In the genomic region with DNA sequence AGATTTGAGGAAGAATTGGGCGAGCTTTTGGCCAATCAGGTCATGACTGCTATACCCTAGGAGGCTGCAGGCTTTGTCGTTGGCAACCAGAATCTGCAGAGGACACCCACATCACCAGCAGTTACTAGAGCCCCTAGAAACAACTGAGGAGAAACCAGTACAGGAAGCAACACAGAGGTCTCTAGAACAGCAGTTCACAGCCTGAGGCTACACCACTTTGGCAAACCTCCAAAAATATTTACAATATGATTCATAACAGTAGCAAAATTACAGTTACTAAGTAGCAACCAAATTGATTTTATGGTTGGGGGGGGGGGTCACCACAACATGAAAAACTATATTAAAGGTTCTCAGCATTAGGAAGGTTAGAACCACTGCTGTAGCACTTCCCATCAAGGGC, we compare ENCODE assay signal across 15 mouse cellular contexts. TPM values are rescaled to one million over a fixed set of nuclear protein-coding genes. Genes with fewer than 3 reads are reported as not detected.
"Had no signal": no experiment of that assay in that cellular context is flagged by ENCODE, and none has a peak within 500 bp of the region (broad histone marks: within the 10 kb centered on the region; RNA-seq: fewer than 3 reads in every experiment).

No protein-coding gene starts in this region.

- H3K4me3 ChIP-seq: left cerebral cortex, adult 2 months; liver, embryonic 13.5 days; lung, embryonic 15.5 days; neural tube, embryonic 12.5 days; stomach, embryonic 15.5 days had no signal

- H3K4me2 ChIP-seq: liver, embryonic 13.5 days; lung, embryonic 15.5 days; neural tube, embryonic 12.5 days; stomach, embryonic 15.5 days had no signal

- H3K27me3 ChIP-seq: liver, embryonic 13.5 days; lung, embryonic 15.5 days; neural tube, embryonic 12.5 days; stomach, embryonic 15.5 days had no signal

- H3K9me3 ChIP-seq: liver, embryonic 13.5 days; lung, embryonic 15.5 days; neural tube, embryonic 12.5 days; stomach, embryonic 15.5 days had no signal

- DNase-seq: kidney, adult 11 months; kidney, postnatal 25 days; liver; liver, embryonic 13.5 days; liver, postnatal 0 days; midbrain, embryonic 14.5 days; right cerebral cortex, postnatal 14 days; thymus, adult 2 months; thymus, postnatal 36 days had no signal

- H3K27ac ChIP-seq: left cerebral cortex, adult 2 months; liver, embryonic 13.5 days; lung, embryonic 15.5 days; neural tube, embryonic 12.5 days; stomach, embryonic 15.5 days had no signal

- ATAC-seq: liver, postnatal 0 days had no signal

- H3K9ac ChIP-seq: liver, embryonic 13.5 days; liver, postnatal 0 days; lung, embryonic 15.5 days; neural tube, embryonic 12.5 days; stomach, embryonic 15.5 days had no signal

- H3K4me1 ChIP-seq: lung, embryonic 15.5 days; neural tube, embryonic 12.5 days; stomach, embryonic 15.5 days had no signal

RNA-seq across cellular contexts. Expression of a gene that starts 8.7 kb away (rescaled TPM):
- total RNA-seq: monocyte, adult 5-6 weeks had no signal

RNA-seq across cellular contexts. Expression of a gene that starts 39.1 kb away (rescaled TPM):
- total RNA-seq: monocyte, adult 5-6 weeks; neutrophil, adult 5-6 weeks had no signal
- polyA plus RNA-seq: liver, postnatal 0 days had no signal
